Mouse (Mus musculus): ENCODE results near the gene Ndufa8. TPM values are rescaled to one million over a fixed set of nuclear protein-coding genes. Genes with fewer than 3 reads are reported as not detected.

The Ndufa8 gene
- polyA plus RNA-seq, 1 experiment, result not detected

GRCm38 (mm10) chr2:36032884-36033283 is 16.3 kb downstream of the Ndufa8 start:
- WGBS, result 87% methylated on average over 7 of the region's 7 CpGs
- TF ChIP-seq POLR2A (IDR thresholded peaks at IDR 0.05; ENCODE audit: insufficient read depth, low read depth, low read length) (no peak), CTCF (IDR thresholded peaks at IDR 0.05; ENCODE audit: insufficient read depth, low read depth, low read length) (no peak)
- Histone ChIP-seq H3K4me3 (ENCODE audit: insufficient read depth, low read depth, low read length) (no peak overlapping the region), H3K27ac (ENCODE audit: insufficient read depth, low read depth, low read length) (no peak overlapping the region), H3K4me1 (ENCODE audit: control insufficient read depth, insufficient read depth, low read length) (no peaks in the 10 kb centered on the region)

- WGBS, result 72% methylated on average over 3 of the region's 3 CpGs
- peaks cover 8% of the 10 kb centered on the region for H3K4me1 ChIP-seq (ENCODE audit: control insufficient read depth, insufficient read depth, low read length)
- H3K4me3 ChIP-seq (ENCODE audit: insufficient read depth, low read depth, low read length), result no peak overlapping the region
- TF ChIP-seq CTCF (IDR thresholded peaks at IDR 0.05; ENCODE audit: insufficient read depth, low read depth, low read length), result no peak
- TF ChIP-seq POLR2A (IDR thresholded peaks at IDR 0.05; ENCODE audit: insufficient read depth, low read depth, low read length), result no peak
- no peak overlapping the region for H3K27ac ChIP-seq (ENCODE audit: insufficient read depth, low read depth, low read length)
Observed at GRCm38 (mm10) chr2:36023291-36023690, 25.9 kb downstream of the Ndufa8 start.

GRCm38 (mm10) chr2:36021385-36022159 is 27.6 kb downstream of the Ndufa8 start:
- WGBS, result 5% methylated on average over 32 of the region's 32 CpGs
- Histone ChIP-seq H3K4me1 (ENCODE audit: control insufficient read depth, insufficient read depth, low read length) (peaks cover 8% of the 10 kb centered on the region), H3K4me3 (ENCODE audit: insufficient read depth, low read depth, low read length) (peak overlapping the region; percentile 37), H3K27ac (ENCODE audit: insufficient read depth, low read depth, low read length) (no peak overlapping the region)
- TF ChIP-seq CTCF (IDR thresholded peaks at IDR 0.05; ENCODE audit: insufficient read depth, low read depth, low read length) (peak; percentile 49), POLR2A (IDR thresholded peaks at IDR 0.05; ENCODE audit: insufficient read depth, low read depth, low read length) (no peak)

- Histone ChIP-seq H3K4me1 (ENCODE audit: control insufficient read depth, insufficient read depth, low read length) (peaks cover 16% of the 10 kb centered on the region), H3K27ac (ENCODE audit: insufficient read depth, low read depth, low read length) (no peak overlapping the region), H3K4me3 (ENCODE audit: insufficient read depth, low read depth, low read length) (no peak overlapping the region)
- 76% methylated on average over 12 of the region's 12 CpGs for WGBS
- TF ChIP-seq POLR2A (IDR thresholded peaks at IDR 0.05; ENCODE audit: insufficient read depth, low read depth, low read length), result no peak
- TF ChIP-seq CTCF (IDR thresholded peaks at IDR 0.05; ENCODE audit: insufficient read depth, low read depth, low read length), result no peak
Observed at GRCm38 (mm10) chr2:36013010-36013409, 36.2 kb downstream of the Ndufa8 start.

GRCm38 (mm10) chr2:36011331-36011825 is 37.8 kb downstream of the Ndufa8 start:
- peaks cover 16% of the 10 kb centered on the region for H3K4me1 ChIP-seq (ENCODE audit: control insufficient read depth, insufficient read depth, low read length)
- under 1% methylated on average over 44 of the region's 44 CpGs for WGBS
- H3K27ac ChIP-seq (ENCODE audit: insufficient read depth, low read depth, low read length), result no peak overlapping the region
- TF ChIP-seq CTCF (IDR thresholded peaks at IDR 0.05; ENCODE audit: insufficient read depth, low read depth, low read length), result no peak; the same call in 1 of the 2 replicates
- no peak for TF ChIP-seq POLR2A (IDR thresholded peaks at IDR 0.05; ENCODE audit: insufficient read depth, low read depth, low read length)
- peak overlapping the region; percentile 50 for H3K4me3 ChIP-seq (ENCODE audit: insufficient read depth, low read depth, low read length)

GRCm38 (mm10) chr2:36010579-36010978 is 38.6 kb downstream of the Ndufa8 start:
- Histone ChIP-seq H3K27ac (ENCODE audit: insufficient read depth, low read depth, low read length) (no peak overlapping the region), H3K4me3 (ENCODE audit: insufficient read depth, low read depth, low read length) (no peak overlapping the region), H3K4me1 (ENCODE audit: control insufficient read depth, insufficient read depth, low read length) (peaks cover 16% of the 10 kb centered on the region)
- WGBS, result 58% methylated on average over 8 of the region's 8 CpGs
- TF ChIP-seq CTCF (IDR thresholded peaks at IDR 0.05; ENCODE audit: insufficient read depth, low read depth, low read length) (no peak), POLR2A (IDR thresholded peaks at IDR 0.05; ENCODE audit: insufficient read depth, low read depth, low read length) (no peak)

- H3K27ac ChIP-seq (ENCODE audit: insufficient read depth, low read depth, low read length), result no peak overlapping the region
- H3K4me1 ChIP-seq (ENCODE audit: control insufficient read depth, insufficient read depth, low read length), result peaks cover 16% of the 10 kb centered on the region
- WGBS, result 27% methylated on average over 4 of the region's 4 CpGs
- TF ChIP-seq CTCF (IDR thresholded peaks at IDR 0.05; ENCODE audit: insufficient read depth, low read depth, low read length) (peak; percentile 80), POLR2A (IDR thresholded peaks at IDR 0.05; ENCODE audit: insufficient read depth, low read depth, low read length) (no peak)
- no peak overlapping the region for H3K4me3 ChIP-seq (ENCODE audit: insufficient read depth, low read depth, low read length)
Observed at GRCm38 (mm10) chr2:36009386-36009785, 39.8 kb downstream of the Ndufa8 start.

- 19% methylated on average over 1 of the region's 1 CpGs for WGBS
- Histone ChIP-seq H3K4me1 (ENCODE audit: control insufficient read depth, insufficient read depth, low read length) (peaks cover 16% of the 10 kb centered on the region), H3K27ac (ENCODE audit: insufficient read depth, low read depth, low read length) (no peak overlapping the region), H3K4me3 (ENCODE audit: insufficient read depth, low read depth, low read length) (no peak overlapping the region)
- TF ChIP-seq CTCF (IDR thresholded peaks at IDR 0.05; ENCODE audit: insufficient read depth, low read depth, low read length) (0 out of 2 replicates have a peak, but pooled peaks have one; percentile 28), POLR2A (IDR thresholded peaks at IDR 0.05; ENCODE audit: insufficient read depth, low read depth, low read length) (no peak)
Observed at GRCm38 (mm10) chr2:36008071-36008470, 41.1 kb downstream of the Ndufa8 start.

GRCm38 (mm10) chr2:36002188-36002587 is 47.0 kb downstream of the Ndufa8 start:
- Histone ChIP-seq H3K4me3 (ENCODE audit: insufficient read depth, low read depth, low read length) (no peak overlapping the region), H3K27ac (ENCODE audit: insufficient read depth, low read depth, low read length) (no peak overlapping the region), H3K4me1 (ENCODE audit: control insufficient read depth, insufficient read depth, low read length) (peaks cover 2% of the 10 kb centered on the region; the same call in 1 of the 2 replicates)
- 49% methylated on average over 6 of the region's 6 CpGs for WGBS
- no peak for TF ChIP-seq POLR2A (IDR thresholded peaks at IDR 0.05; ENCODE audit: insufficient read depth, low read depth, low read length)
- TF ChIP-seq CTCF (IDR thresholded peaks at IDR 0.05; ENCODE audit: insufficient read depth, low read depth, low read length), result no peak

All from olfactory bulb, adult 2 months (tissue).